Mouse (Mus musculus) ovary, postnatal 14 days (tissue): ENCODE data around the gene Olfr667.
"Not testable (repeated sequence)": the region's sequence is repeated elsewhere in the genome, so short reads cannot be mapped to it uniquely, and the experiment has no call there.

ENCODE experiments used
- DNase-seq: peaks from one replicate; pipeline ENCODE4 v3.0.0; 2022; ENCODE audit warnings: low spot score

The Olfr667 gene

GRCm38 (mm10) chr7:104921382-104921781, at the start of gene Olfr667:
Gene Olfr667 (minus strand): TSS chr7:104921482.
- DNase-seq = no peak

DNA sequence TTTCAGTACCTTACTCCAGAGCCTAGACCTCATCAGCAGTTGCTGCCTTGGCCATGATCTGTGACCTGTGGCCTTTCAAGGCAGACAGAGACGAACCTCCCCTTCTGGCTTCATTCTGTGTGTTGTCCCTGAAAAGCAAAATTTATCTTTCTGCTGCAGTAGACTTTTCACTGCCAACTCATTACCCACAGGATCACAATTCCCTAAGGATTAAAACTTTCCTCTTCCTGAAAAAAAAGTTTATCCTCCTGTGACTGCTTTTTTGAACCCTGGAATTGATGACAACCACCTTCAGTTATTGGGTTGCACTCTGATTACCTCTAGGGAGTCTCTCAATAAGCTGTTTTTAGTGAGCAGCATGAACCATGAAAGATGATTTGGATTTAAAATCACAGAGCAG, 41.2 kb upstream of the Olfr667 start, which contains the start of gene Olfr670:
Olfr670 (minus strand) TSS at position 101 of the 400 bp plus-strand sequence.
- no peak for DNase-seq

DNA sequence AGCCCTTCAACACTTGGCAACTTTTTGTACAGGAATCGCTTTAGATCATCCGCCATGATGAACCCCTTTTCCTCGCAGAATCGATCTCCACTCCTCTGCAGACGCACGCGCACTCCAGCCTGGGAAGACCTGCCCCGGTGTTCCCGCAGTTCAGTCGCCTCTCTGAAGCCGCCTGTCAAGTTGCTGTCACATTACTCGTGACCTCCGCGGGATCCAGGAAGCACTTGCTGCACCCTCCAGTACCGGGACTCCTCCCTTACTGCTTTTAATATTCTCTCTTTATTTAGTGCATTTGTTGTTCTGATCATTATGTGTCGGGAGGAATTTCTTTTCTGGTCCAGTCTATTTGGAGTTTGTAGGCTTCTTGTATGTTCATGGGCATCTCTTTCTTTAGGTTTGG, 29.0 kb upstream of the Olfr667 start:
- DNase-seq = not testable (repeated sequence)

GRCm38 (mm10) chr7:104933940-104934339, 12.7 kb upstream of the Olfr667 start, which contains the start of gene Olfr669:
Gene Olfr669 (plus strand): TSS chr7:104934240.
- no peak for DNase-seq

GRCm38 (mm10) chr7:104927957-104928356, 6.7 kb upstream of the Olfr667 start, which contains the start of gene Olfr668:
Gene Olfr668 (minus strand): TSS chr7:104928057.
- DNase-seq = no peak

GRCm38 (mm10) chr7:104895852-104896251, 25.4 kb downstream of the Olfr667 start, which contains the start of gene Olfr666:
Gene Olfr666 (minus strand): TSS chr7:104895952.
- DNase-seq = no peak

DNA sequence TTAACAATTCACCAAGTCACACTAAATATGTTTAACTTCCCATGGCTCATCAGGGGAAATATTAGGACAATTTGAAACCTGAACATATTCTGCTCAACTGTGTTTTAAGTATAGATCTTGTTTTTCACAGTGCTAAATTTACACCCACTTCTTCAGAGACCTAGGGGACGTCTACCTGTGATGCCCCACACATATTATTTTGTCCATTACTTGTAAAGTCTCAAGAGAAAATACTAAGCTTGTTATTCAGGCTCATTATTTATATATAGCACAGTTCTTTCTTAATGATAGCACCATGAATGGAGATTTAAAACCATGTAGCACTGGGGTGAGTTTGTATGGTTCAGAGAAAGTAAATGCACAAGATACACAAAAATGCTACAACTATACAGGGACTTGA, 43.6 kb downstream of the Olfr667 start, which contains the start of gene Olfr665:
Olfr665 (plus strand) TSS at position 301 of the 400 bp plus-strand sequence.
- no peak for DNase-seq
